24 mouse cellular contexts compared by ENCODE assay signal in the genomic region with DNA sequence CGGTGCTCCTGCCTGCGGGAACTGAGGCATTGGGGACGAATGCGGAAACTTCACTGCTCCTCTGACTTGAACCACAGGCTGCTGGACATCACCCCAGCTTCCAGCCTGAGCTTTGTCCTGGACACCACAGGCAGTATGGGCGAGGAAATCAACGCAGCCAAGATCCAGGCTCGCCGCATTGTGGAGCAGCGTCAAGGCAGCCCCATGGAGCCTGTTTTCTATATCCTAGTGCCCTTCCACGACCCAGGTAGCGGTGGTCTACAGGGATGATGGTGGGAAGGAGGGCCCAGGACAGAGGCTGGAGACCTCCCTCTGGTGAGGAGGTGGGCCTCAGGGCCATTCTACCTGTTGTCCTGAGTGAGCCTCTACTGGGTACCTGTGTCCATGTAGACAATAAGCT. TPM values are rescaled to one million over a fixed set of nuclear protein-coding genes. Genes with fewer than 3 reads are reported as not detected.
DNase-seq lines count a peak whose midpoint lies in the region; ATAC-seq and TF ChIP-seq lines count a peak whose summit lies in the region.
"Had no signal": no experiment of that assay in that cellular context is flagged by ENCODE, and none has a peak within 500 bp of the region (broad histone marks: within the 10 kb centered on the region; RNA-seq: fewer than 3 reads in every experiment).

No protein-coding gene starts in this region.

- H3K4me1 ChIP-seq in forebrain, embryonic 10.5 days: peaks cover 33% of the 10 kb centered on the region
- H3K4me1 ChIP-seq in forebrain, embryonic 12.5 days: peaks cover 17% of the 10 kb centered on the region
- peaks cover 40% of the 10 kb centered on the region for H3K4me1 ChIP-seq in hindbrain, embryonic 10.5 days (replicated peaks)
- peaks cover 8% of the 10 kb centered on the region for H3K4me1 ChIP-seq in hindbrain, embryonic 16.5 days (ENCODE audit: control insufficient read depth, insufficient read depth, low read depth, low read length)
- H3K4me1 ChIP-seq in midbrain, embryonic 13.5 days (replicated peaks): peaks cover 20% of the 10 kb centered on the region
- no peaks in the 10 kb centered on the region for H3K4me1 ChIP-seq in midbrain, postnatal 0 days (ENCODE audit: insufficient read depth, low read length)

- WGBS in forebrain, embryonic 10.5 days: 81% methylated on average over 11 of the region's 11 CpGs
- 82% methylated on average over 11 of the region's 11 CpGs for WGBS in forebrain, embryonic 12.5 days
- 80% methylated on average over 11 of the region's 11 CpGs for WGBS in hindbrain, embryonic 10.5 days
- 73% methylated on average over 11 of the region's 11 CpGs for WGBS in hindbrain, embryonic 16.5 days
- WGBS in midbrain, embryonic 13.5 days: 71% methylated on average over 11 of the region's 11 CpGs
- 78% methylated on average over 11 of the region's 11 CpGs for WGBS in midbrain, postnatal 0 days

- peaks cover 37% of the 10 kb centered on the region for H3K36me3 ChIP-seq in forebrain, embryonic 10.5 days (replicated peaks)
- H3K36me3 ChIP-seq in forebrain, embryonic 12.5 days (replicated peaks): peaks cover 26% of the 10 kb centered on the region
- peaks cover 37% of the 10 kb centered on the region for H3K36me3 ChIP-seq in hindbrain, embryonic 10.5 days
- H3K36me3 ChIP-seq in hindbrain, embryonic 16.5 days (ENCODE audit: control insufficient read depth, insufficient read depth, low read length): peaks cover 5% of the 10 kb centered on the region; the same call in 1 of the 2 replicates
- H3K36me3 ChIP-seq in midbrain, embryonic 13.5 days: peaks cover 30% of the 10 kb centered on the region
- H3K36me3 ChIP-seq in midbrain, postnatal 0 days (ENCODE audit: insufficient read depth, low read length): peaks cover 16% of the 10 kb centered on the region

- no peak for TF ChIP-seq CTCF in midbrain, postnatal 0 days (IDR thresholded peaks at IDR 0.05)

- no peaks in the 10 kb centered on the region for H3K9me3 ChIP-seq in forebrain, embryonic 10.5 days
- H3K9me3 ChIP-seq in forebrain, embryonic 12.5 days: no peaks in the 10 kb centered on the region
- H3K9me3 ChIP-seq in hindbrain, embryonic 10.5 days: no peaks in the 10 kb centered on the region
- H3K9me3 ChIP-seq in hindbrain, embryonic 16.5 days (ENCODE audit: control insufficient read depth, low read length): no peaks in the 10 kb centered on the region
- H3K9me3 ChIP-seq in midbrain, embryonic 13.5 days: no peaks in the 10 kb centered on the region
- no peaks in the 10 kb centered on the region for H3K9me3 ChIP-seq in midbrain, postnatal 0 days (ENCODE audit: low read length)
- H3K9me3 ChIP-seq: embryonic facial prominence, embryonic 13.5 days; heart, embryonic 12.5 days; heart, embryonic 15.5 days had no signal

- no peak for DNase-seq in forebrain, embryonic 10.5 days (ENCODE audit: extremely low spot score, low spot score)
- no peak for DNase-seq in hindbrain, embryonic 10.5 days (ENCODE audit: low spot score)
- DNase-seq in midbrain, postnatal 0 days (ENCODE audit: low spot score): no peak
- DNase-seq in thymus, postnatal 10 days (ENCODE audit: low spot score in 2 of 2): no peak
- DNase-seq: adrenal gland, adult 2 months; adrenal gland, postnatal 14 days; B cell, adult 2 months; cerebellum, adult 11-12 months; gastrocnemius, postnatal 10 days; gastrocnemius, postnatal 36 days; heart, postnatal 10 days; heart, postnatal 36 days; kidney, adult 11 months had no signal

- no peak overlapping the region for H3K4me2 ChIP-seq in forebrain, embryonic 12.5 days
- no peak overlapping the region for H3K4me2 ChIP-seq in hindbrain, embryonic 16.5 days (ENCODE audit: low read length)
- no peak overlapping the region for H3K4me2 ChIP-seq in midbrain, embryonic 13.5 days (replicated peaks)
- H3K4me2 ChIP-seq in midbrain, postnatal 0 days (ENCODE audit: low read depth, low read length, poor library complexity, severe bottlenecking): no peak overlapping the region
- H3K4me2 ChIP-seq: embryonic facial prominence, embryonic 13.5 days; heart, embryonic 12.5 days; heart, embryonic 15.5 days; hindbrain, embryonic 14.5 days had no signal

- H3K9ac ChIP-seq in forebrain, embryonic 12.5 days: no peak overlapping the region
- H3K9ac ChIP-seq in hindbrain, embryonic 16.5 days (ENCODE audit: low read depth, low read length): no peak overlapping the region
- peak overlapping the region; percentile 14; the same call in 1 of the 2 replicates for H3K9ac ChIP-seq in midbrain, embryonic 13.5 days (replicated peaks)
- H3K9ac ChIP-seq in midbrain, postnatal 0 days (replicated peaks; ENCODE audit: low read length, poor library complexity, severe bottlenecking): no peak overlapping the region
- H3K9ac ChIP-seq: embryonic facial prominence, embryonic 13.5 days; heart, embryonic 12.5 days; heart, embryonic 15.5 days; hindbrain, embryonic 14.5 days had no signal

- peak overlapping the region; percentile 15; the same call in 1 of the 2 replicates for H3K4me3 ChIP-seq in forebrain, embryonic 10.5 days
- H3K4me3 ChIP-seq in forebrain, embryonic 12.5 days (replicated peaks): no peak overlapping the region
- no peak overlapping the region for H3K4me3 ChIP-seq in hindbrain, embryonic 10.5 days
- H3K4me3 ChIP-seq in hindbrain, embryonic 16.5 days (ENCODE audit: low read length): no peak overlapping the region
- no peak overlapping the region for H3K4me3 ChIP-seq in midbrain, embryonic 13.5 days (replicated peaks)
- no peak overlapping the region for H3K4me3 ChIP-seq in midbrain, postnatal 0 days (ENCODE audit: low read depth, low read length)
- H3K4me3 ChIP-seq: embryonic facial prominence, embryonic 13.5 days; erythroblast, embryonic 14.5 days; heart, embryonic 12.5 days; heart, embryonic 15.5 days had no signal

- H3K27ac ChIP-seq in forebrain, embryonic 10.5 days: no peak overlapping the region
- no peak overlapping the region for H3K27ac ChIP-seq in forebrain, embryonic 12.5 days
- 0 out of 2 replicates have a peak overlapping the region, but pooled peaks have one; percentile 35 for H3K27ac ChIP-seq in hindbrain, embryonic 10.5 days
- no peak overlapping the region for H3K27ac ChIP-seq in hindbrain, embryonic 16.5 days (ENCODE audit: low read depth, low read length)
- H3K27ac ChIP-seq in midbrain, embryonic 13.5 days: no peak overlapping the region
- H3K27ac ChIP-seq in midbrain, postnatal 0 days (ENCODE audit: low read depth, low read length): no peak overlapping the region
- H3K27ac ChIP-seq: embryonic facial prominence, embryonic 13.5 days; heart, embryonic 15.5 days; hindbrain, embryonic 14.5 days had no signal

- no peaks in the 10 kb centered on the region for H3K27me3 ChIP-seq in forebrain, embryonic 10.5 days (ENCODE audit: poor library complexity, severe bottlenecking)
- H3K27me3 ChIP-seq in forebrain, embryonic 12.5 days: no peaks in the 10 kb centered on the region
- no peaks in the 10 kb centered on the region for H3K27me3 ChIP-seq in hindbrain, embryonic 10.5 days (ENCODE audit: insufficient read depth, poor library complexity, severe bottlenecking)
- H3K27me3 ChIP-seq in hindbrain, embryonic 16.5 days (replicated peaks; ENCODE audit: control insufficient read depth, insufficient read depth, low read length): no peaks in the 10 kb centered on the region
- no peaks in the 10 kb centered on the region for H3K27me3 ChIP-seq in midbrain, embryonic 13.5 days
- H3K27me3 ChIP-seq in midbrain, postnatal 0 days (ENCODE audit: insufficient read depth, low read length): no peaks in the 10 kb centered on the region
- H3K27me3 ChIP-seq: CH12.LX; embryonic facial prominence, embryonic 13.5 days; heart, embryonic 15.5 days had no signal

- ATAC-seq in forebrain, embryonic 12.5 days (ENCODE audit: low FRiP score): no peak
- no peak for ATAC-seq in hindbrain, embryonic 16.5 days
- ATAC-seq in midbrain, embryonic 13.5 days: no peak
- no peak for ATAC-seq in midbrain, postnatal 0 days (ENCODE audit: low FRiP score)
- ATAC-seq: forebrain, embryonic 16.5 days had no signal

RNA-seq across cellular contexts. Expression of a gene that starts 3.5 kb away (rescaled TPM):
- 0.19 and 0.22 TPM in 2 replicates for polyA plus RNA-seq in forebrain, embryonic 10.5 days (2016; fragmentation: Nextera tagmentation; extraction: Ambion mirVana)
- polyA plus RNA-seq in forebrain, embryonic 12.5 days (2016; fragmentation: Nextera tagmentation; extraction: Ambion mirVana): 0.17 and 0.27 TPM in 2 replicates
- 0.10 and 0.24 TPM in 2 replicates for polyA plus RNA-seq in hindbrain, embryonic 10.5 days (2016; fragmentation: Nextera tagmentation; extraction: Ambion mirVana)
- polyA plus RNA-seq in hindbrain, embryonic 16.5 days (2015; fragmentation: Nextera tagmentation; extraction: Ambion mirVana): 0.08 and 0.19 TPM in 2 replicates
- 0.13 and 0.20 TPM in 2 replicates for polyA plus RNA-seq in midbrain, embryonic 13.5 days (2015; fragmentation: Nextera tagmentation; extraction: Ambion mirVana)
- 0.19 and 0.44 TPM in 2 replicates for total RNA-seq in midbrain, postnatal 0 days (2014; rRNA removed)
- 0.06 and 0.14 TPM in 2 replicates for polyA plus RNA-seq in midbrain, postnatal 0 days (2015; fragmentation: Nextera tagmentation; extraction: Ambion mirVana)

RNA-seq across cellular contexts. Expression of a gene that starts 7.9 kb away (rescaled TPM):
- polyA plus RNA-seq in forebrain, embryonic 10.5 days (2016; fragmentation: Nextera tagmentation; extraction: Ambion mirVana): 3.0 and 4.1 TPM in 2 replicates
- 7.4 and 7.7 TPM in 2 replicates for polyA plus RNA-seq in forebrain, embryonic 12.5 days (2016; fragmentation: Nextera tagmentation; extraction: Ambion mirVana)
- polyA plus RNA-seq in hindbrain, embryonic 10.5 days (2016; fragmentation: Nextera tagmentation; extraction: Ambion mirVana): 5.2 and 5.6 TPM in 2 replicates
- 1.7 TPM in 2 replicates for polyA plus RNA-seq in hindbrain, embryonic 16.5 days (2015; fragmentation: Nextera tagmentation; extraction: Ambion mirVana)
- 3.8 and 4.3 TPM in 2 replicates for polyA plus RNA-seq in midbrain, embryonic 13.5 days (2015; fragmentation: Nextera tagmentation; extraction: Ambion mirVana)
- total RNA-seq in midbrain, postnatal 0 days (2014; rRNA removed): 0.38 TPM in 1 of 2 replicates, not detected in the other
- 1.5 and 1.6 TPM in 2 replicates for polyA plus RNA-seq in midbrain, postnatal 0 days (2015; fragmentation: Nextera tagmentation; extraction: Ambion mirVana)
- total RNA-seq: gastrocnemius, adult 18-20 months; gastrocnemius, postnatal 36 days; heart, postnatal 36 days had no signal

RNA-seq across cellular contexts. Expression of a gene that starts 19.1 kb away (rescaled TPM):
- polyA plus RNA-seq in forebrain, embryonic 10.5 days (2016; fragmentation: Nextera tagmentation; extraction: Ambion mirVana): 229 and 234 TPM in 2 replicates
- 158 and 159 TPM in 2 replicates for polyA plus RNA-seq in forebrain, embryonic 12.5 days (2016; fragmentation: Nextera tagmentation; extraction: Ambion mirVana)
- 176 and 199 TPM in 2 replicates for polyA plus RNA-seq in hindbrain, embryonic 10.5 days (2016; fragmentation: Nextera tagmentation; extraction: Ambion mirVana)
- polyA plus RNA-seq in hindbrain, embryonic 16.5 days (2015; fragmentation: Nextera tagmentation; extraction: Ambion mirVana): 50.7 and 61.7 TPM in 2 replicates
- 61.0 and 69.1 TPM in 2 replicates for polyA plus RNA-seq in midbrain, embryonic 13.5 days (2015; fragmentation: Nextera tagmentation; extraction: Ambion mirVana)
- total RNA-seq in midbrain, postnatal 0 days (2014; rRNA removed): 89.0 and 97.8 TPM in 2 replicates
- 39.7 and 40.9 TPM in 2 replicates for polyA plus RNA-seq in midbrain, postnatal 0 days (2015; fragmentation: Nextera tagmentation; extraction: Ambion mirVana)

RNA-seq across cellular contexts. Expression of a gene that starts 26.7 kb away (rescaled TPM):
- 4.3 and 5.1 TPM in 2 replicates for polyA plus RNA-seq in forebrain, embryonic 10.5 days (2016; fragmentation: Nextera tagmentation; extraction: Ambion mirVana)
- 5.3 and 5.6 TPM in 2 replicates for polyA plus RNA-seq in forebrain, embryonic 12.5 days (2016; fragmentation: Nextera tagmentation; extraction: Ambion mirVana)
- polyA plus RNA-seq in hindbrain, embryonic 10.5 days (2016; fragmentation: Nextera tagmentation; extraction: Ambion mirVana): 3.9 and 6.4 TPM in 2 replicates
- polyA plus RNA-seq in hindbrain, embryonic 16.5 days (2015; fragmentation: Nextera tagmentation; extraction: Ambion mirVana): 1.8 and 2.5 TPM in 2 replicates
- polyA plus RNA-seq in midbrain, embryonic 13.5 days (2015; fragmentation: Nextera tagmentation; extraction: Ambion mirVana): 3.3 and 3.7 TPM in 2 replicates
- 1.7 and 3.8 TPM in 2 replicates for total RNA-seq in midbrain, postnatal 0 days (2014; rRNA removed)
- polyA plus RNA-seq in midbrain, postnatal 0 days (2015; fragmentation: Nextera tagmentation; extraction: Ambion mirVana): 1.3 and 1.4 TPM in 2 replicates

RNA-seq across cellular contexts. Expression of a gene that starts 29.9 kb away (rescaled TPM):
- polyA plus RNA-seq in forebrain, embryonic 10.5 days (2016; fragmentation: Nextera tagmentation; extraction: Ambion mirVana): 174 and 179 TPM in 2 replicates
- 152 and 155 TPM in 2 replicates for polyA plus RNA-seq in forebrain, embryonic 12.5 days (2016; fragmentation: Nextera tagmentation; extraction: Ambion mirVana)
- polyA plus RNA-seq in hindbrain, embryonic 10.5 days (2016; fragmentation: Nextera tagmentation; extraction: Ambion mirVana): 232 and 239 TPM in 2 replicates
- polyA plus RNA-seq in hindbrain, embryonic 16.5 days (2015; fragmentation: Nextera tagmentation; extraction: Ambion mirVana): 85.2 and 88.5 TPM in 2 replicates
- 93.7 and 99.6 TPM in 2 replicates for polyA plus RNA-seq in midbrain, embryonic 13.5 days (2015; fragmentation: Nextera tagmentation; extraction: Ambion mirVana)
- total RNA-seq in midbrain, postnatal 0 days (2014; rRNA removed): 28.0 and 33.4 TPM in 2 replicates
- polyA plus RNA-seq in midbrain, postnatal 0 days (2015; fragmentation: Nextera tagmentation; extraction: Ambion mirVana): 40.0 and 41.9 TPM in 2 replicates
